Mouse (Mus musculus): ENCODE results near the gene Fyb. TPM values are rescaled to one million over a fixed set of nuclear protein-coding genes. Genes with fewer than 3 reads are reported as not detected.

Gene Fyb
- polyA plus RNA-seq, 1 experiment from 2014 or later = 2.9 TPM

- H3K4me2 ChIP-seq (ENCODE audit: low read depth, low read length, severe bottlenecking) = no peak overlapping the region
- WGBS = 82% methylated on average over 3 of the region's 3 CpGs
- no peaks in the 10 kb centered on the region for H3K4me1 ChIP-seq (replicated peaks; ENCODE audit: control insufficient read depth, insufficient read depth, low read length)
These were observed 76.0 kb downstream of the Fyb start for GRCm38 (mm10) chr15:6598626-6599025.

GRCm38 (mm10) chr15:6600314-6600713 lies 77.7 kb downstream of the Fyb start:
- WGBS = 88% methylated on average over 1 of the region's 1 CpGs
- no peaks in the 10 kb centered on the region for H3K4me1 ChIP-seq (replicated peaks; ENCODE audit: control insufficient read depth, insufficient read depth, low read length)
- no peaks in the 10 kb centered on the region for H3K9me3 ChIP-seq (ENCODE audit: control insufficient read depth, low read length)
- DNase-seq (ENCODE audit: low spot score) (no peak), ATAC-seq (replicated peaks; ENCODE audit: low FRiP score) (no peak)
- H3K27me3 ChIP-seq (ENCODE audit: control insufficient read depth, insufficient read depth, low read length) = no peaks in the 10 kb centered on the region
- no peak overlapping the region for H3K4me3 ChIP-seq (ENCODE audit: low read depth, low read length)
- no peak overlapping the region for H3K27ac ChIP-seq (ENCODE audit: low read depth, low read length)
- no peaks in the 10 kb centered on the region for H3K36me3 ChIP-seq (ENCODE audit: control insufficient read depth, insufficient read depth, low read length)
- no peak overlapping the region for H3K9ac ChIP-seq (ENCODE audit: low read length)
- H3K4me2 ChIP-seq (ENCODE audit: low read depth, low read length, severe bottlenecking) = no peak overlapping the region

More at GRCm38 (mm10) chr15:6598626-6599025, 76.0 kb downstream of the Fyb start:
- H3K9ac ChIP-seq (ENCODE audit: low read length) = no peak overlapping the region
- no peaks in the 10 kb centered on the region for H3K36me3 ChIP-seq (ENCODE audit: control insufficient read depth, insufficient read depth, low read length)
- DNase-seq (ENCODE audit: low spot score) (no peak), ATAC-seq (replicated peaks; ENCODE audit: low FRiP score) (no peak)
- no peaks in the 10 kb centered on the region for H3K27me3 ChIP-seq (ENCODE audit: control insufficient read depth, insufficient read depth, low read length)
- H3K9me3 ChIP-seq (ENCODE audit: control insufficient read depth, low read length) = no peaks in the 10 kb centered on the region
- H3K27ac ChIP-seq (ENCODE audit: low read depth, low read length) = no peak overlapping the region
- no peak overlapping the region for H3K4me3 ChIP-seq (ENCODE audit: low read depth, low read length)

GRCm38 (mm10) chr15:6601330-6601729 lies 78.7 kb downstream of the Fyb start:
- 80% methylated on average over 6 of the region's 6 CpGs for WGBS
- Histone ChIP-seq H3K4me3 (ENCODE audit: low read depth, low read length) (no peak overlapping the region), H3K4me2 (ENCODE audit: low read depth, low read length, severe bottlenecking) (no peak overlapping the region), H3K9ac (ENCODE audit: low read length) (no peak overlapping the region), H3K4me1 (replicated peaks; ENCODE audit: control insufficient read depth, insufficient read depth, low read length) (no peaks in the 10 kb centered on the region), H3K27me3 (ENCODE audit: control insufficient read depth, insufficient read depth, low read length) (no peaks in the 10 kb centered on the region), H3K9me3 (ENCODE audit: control insufficient read depth, low read length) (no peaks in the 10 kb centered on the region), H3K36me3 (ENCODE audit: control insufficient read depth, insufficient read depth, low read length) (no peaks in the 10 kb centered on the region), H3K27ac (ENCODE audit: low read depth, low read length) (no peak overlapping the region)
- ATAC-seq (replicated peaks; ENCODE audit: low FRiP score) (no peak), DNase-seq (ENCODE audit: low spot score) (no peak)

GRCm38 (mm10) chr15:6602003-6602402 lies 79.3 kb downstream of the Fyb start:
- Histone ChIP-seq H3K9ac (ENCODE audit: low read length) (no peak overlapping the region), H3K27ac (ENCODE audit: low read depth, low read length) (no peak overlapping the region), H3K9me3 (ENCODE audit: control insufficient read depth, low read length) (no peaks in the 10 kb centered on the region), H3K27me3 (ENCODE audit: control insufficient read depth, insufficient read depth, low read length) (no peaks in the 10 kb centered on the region), H3K4me3 (ENCODE audit: low read depth, low read length) (no peak overlapping the region), H3K4me1 (replicated peaks; ENCODE audit: control insufficient read depth, insufficient read depth, low read length) (no peaks in the 10 kb centered on the region), H3K36me3 (ENCODE audit: control insufficient read depth, insufficient read depth, low read length) (no peaks in the 10 kb centered on the region), H3K4me2 (ENCODE audit: low read depth, low read length, severe bottlenecking) (no peak overlapping the region)
- DNase-seq (ENCODE audit: low spot score) = no peak
- 89% methylated on average over 4 of the region's 4 CpGs for WGBS
- ATAC-seq (replicated peaks; ENCODE audit: low FRiP score) = no peak

- ATAC-seq (replicated peaks; ENCODE audit: low FRiP score) = no peak
- H3K4me2 ChIP-seq (ENCODE audit: low read depth, low read length, severe bottlenecking) = no peak overlapping the region
- no peak overlapping the region for H3K27ac ChIP-seq (ENCODE audit: low read depth, low read length)
- no peak for DNase-seq (ENCODE audit: low spot score)
- H3K27me3 ChIP-seq (ENCODE audit: control insufficient read depth, insufficient read depth, low read length) = no peaks in the 10 kb centered on the region
- WGBS = 84% methylated on average over 5 of the region's 5 CpGs
- H3K4me3 ChIP-seq (ENCODE audit: low read depth, low read length) = no peak overlapping the region
- H3K9ac ChIP-seq (ENCODE audit: low read length) = no peak overlapping the region
- H3K4me1 ChIP-seq (replicated peaks; ENCODE audit: control insufficient read depth, insufficient read depth, low read length) = no peaks in the 10 kb centered on the region
- H3K36me3 ChIP-seq (ENCODE audit: control insufficient read depth, insufficient read depth, low read length) = no peaks in the 10 kb centered on the region
- no peaks in the 10 kb centered on the region for H3K9me3 ChIP-seq (ENCODE audit: control insufficient read depth, low read length)
These were observed 88.0 kb downstream of the Fyb start for GRCm38 (mm10) chr15:6610703-6611102.

GRCm38 (mm10) chr15:6612835-6613234 lies 90.2 kb downstream of the Fyb start:
- H3K27ac ChIP-seq (ENCODE audit: low read depth, low read length) = no peak overlapping the region
- 84% methylated on average over 3 of the region's 3 CpGs for WGBS
- H3K27me3 ChIP-seq (ENCODE audit: control insufficient read depth, insufficient read depth, low read length) = no peaks in the 10 kb centered on the region
- no peak overlapping the region for H3K4me3 ChIP-seq (ENCODE audit: low read depth, low read length)
- no peak overlapping the region for H3K4me2 ChIP-seq (ENCODE audit: low read depth, low read length, severe bottlenecking)
- H3K4me1 ChIP-seq (replicated peaks; ENCODE audit: control insufficient read depth, insufficient read depth, low read length) = no peaks in the 10 kb centered on the region
- DNase-seq (ENCODE audit: low spot score) (no peak), ATAC-seq (replicated peaks; ENCODE audit: low FRiP score) (no peak)
- H3K36me3 ChIP-seq (ENCODE audit: control insufficient read depth, insufficient read depth, low read length) = no peaks in the 10 kb centered on the region
- no peak overlapping the region for H3K9ac ChIP-seq (ENCODE audit: low read length)
- H3K9me3 ChIP-seq (ENCODE audit: control insufficient read depth, low read length) = no peaks in the 10 kb centered on the region

- Histone ChIP-seq H3K4me1 (replicated peaks; ENCODE audit: control insufficient read depth, insufficient read depth, low read length) (no peaks in the 10 kb centered on the region), H3K9ac (ENCODE audit: low read length) (no peak overlapping the region), H3K9me3 (ENCODE audit: control insufficient read depth, low read length) (no peaks in the 10 kb centered on the region), H3K4me3 (ENCODE audit: low read depth, low read length) (no peak overlapping the region), H3K36me3 (ENCODE audit: control insufficient read depth, insufficient read depth, low read length) (no peaks in the 10 kb centered on the region), H3K27ac (ENCODE audit: low read depth, low read length) (no peak overlapping the region), H3K27me3 (ENCODE audit: control insufficient read depth, insufficient read depth, low read length) (no peaks in the 10 kb centered on the region), H3K4me2 (ENCODE audit: low read depth, low read length, severe bottlenecking) (no peak overlapping the region)
- 77% methylated on average over 5 of the region's 5 CpGs for WGBS
- DNase-seq (ENCODE audit: low spot score) (no peak), ATAC-seq (replicated peaks; ENCODE audit: low FRiP score) (no peak)
These were observed 93.9 kb downstream of the Fyb start for GRCm38 (mm10) chr15:6616382-6617149.

- no peak overlapping the region for H3K4me2 ChIP-seq (ENCODE audit: low read depth, low read length, severe bottlenecking)
- no peaks in the 10 kb centered on the region for H3K36me3 ChIP-seq (ENCODE audit: control insufficient read depth, insufficient read depth, low read length)
- no peak overlapping the region for H3K9ac ChIP-seq (ENCODE audit: low read length)
- H3K27me3 ChIP-seq (ENCODE audit: control insufficient read depth, insufficient read depth, low read length) = no peaks in the 10 kb centered on the region
- no peaks in the 10 kb centered on the region for H3K9me3 ChIP-seq (ENCODE audit: control insufficient read depth, low read length)
- H3K4me1 ChIP-seq (replicated peaks; ENCODE audit: control insufficient read depth, insufficient read depth, low read length) = no peaks in the 10 kb centered on the region
- 92% methylated on average over 12 of the region's 12 CpGs for WGBS
- no peak for ATAC-seq (replicated peaks; ENCODE audit: low FRiP score)
- no peak for DNase-seq (ENCODE audit: low spot score)
- no peak overlapping the region for H3K27ac ChIP-seq (ENCODE audit: low read depth, low read length)
- no peak overlapping the region for H3K4me3 ChIP-seq (ENCODE audit: low read depth, low read length)
These were observed 97.1 kb downstream of the Fyb start for GRCm38 (mm10) chr15:6619558-6620316.
